Mouse (Mus musculus) retina, postnatal 7 days (tissue): ENCODE data around the gene Prf1.
A peak's percentile ranks its signal among the peaks of the same experiment; 100 is the strongest.

Experiments used
- DNase-seq: peaks from one replicate; pipeline ENCODE4 v3.0.0-alpha.2; 2012; ENCODE audit warnings: low read depth, low spot score

Prf1 gene

GRCm38 (mm10) chr10:61286246-61286645 is 11.4 kb upstream of the Prf1 start:
- no peak for DNase-seq

- DNase-seq, result no peak
Measured at GRCm38 (mm10) chr10:61290016-61290415, 7.6 kb upstream of the Prf1 start.

- no peak for DNase-seq
Measured at GRCm38 (mm10) chr10:61290479-61290878, 7.2 kb upstream of the Prf1 start.

GRCm38 (mm10) chr10:61294242-61294641 is 3.4 kb upstream of the Prf1 start:
- DNase-seq, result no peak

- no peak for DNase-seq
Measured at GRCm38 (mm10) chr10:61296713-61297445, 754 bp upstream of the Prf1 start.

GRCm38 (mm10) chr10:61300996-61301395 is 3.4 kb downstream of the Prf1 start:
- DNase-seq, result no peak

GRCm38 (mm10) chr10:61304046-61304445 is 6.4 kb downstream of the Prf1 start:
- DNase-seq, result no peak

GRCm38 (mm10) chr10:61305928-61306590 is 8.4 kb downstream of the Prf1 start:
- no peak for DNase-seq

- no peak for DNase-seq
Measured at GRCm38 (mm10) chr10:61308706-61309320, 11.2 kb downstream of the Prf1 start.

GRCm38 (mm10) chr10:61312159-61312558 is 14.5 kb downstream of the Prf1 start:
- no peak for DNase-seq

- no peak for DNase-seq
Measured at GRCm38 (mm10) chr10:61312754-61313153, 15.1 kb downstream of the Prf1 start.

GRCm38 (mm10) chr10:61313750-61314149 is 16.1 kb downstream of the Prf1 start:
- DNase-seq, result no peak

- DNase-seq, result no peak
Measured at GRCm38 (mm10) chr10:61315324-61315880, 17.8 kb downstream of the Prf1 start.

- DNase-seq, result no peak
Measured at GRCm38 (mm10) chr10:61318527-61318926, 20.9 kb downstream of the Prf1 start.

GRCm38 (mm10) chr10:61324717-61325116 is 27.1 kb downstream of the Prf1 start:
- no peak for DNase-seq

- DNase-seq, result no peak
Measured at GRCm38 (mm10) chr10:61325782-61326328, 28.2 kb downstream of the Prf1 start.

GRCm38 (mm10) chr10:61327545-61327944 is 29.9 kb downstream of the Prf1 start:
- DNase-seq, result no peak

GRCm38 (mm10) chr10:61328927-61329326 is 31.3 kb downstream of the Prf1 start:
- no peak for DNase-seq

GRCm38 (mm10) chr10:61331046-61331445 is 33.4 kb downstream of the Prf1 start:
- no peak for DNase-seq

- no peak for DNase-seq
Measured at GRCm38 (mm10) chr10:61334545-61334944, 36.9 kb downstream of the Prf1 start.

- DNase-seq, result peak; percentile 73
Measured at GRCm38 (mm10) chr10:61336137-61336536, 38.5 kb downstream of the Prf1 start.

- DNase-seq, result no peak
Measured at GRCm38 (mm10) chr10:61336592-61336991, 39.0 kb downstream of the Prf1 start.
